Mouse (Mus musculus): ENCODE measurements around the gene Sec31a.
A peak's percentile ranks its signal among the peaks of the same experiment; 100 is the strongest.

Sec31a gene

GRCm38 (mm10) chr5:100352986-100353848, 62.8 kb downstream of the Sec31a start:
- no peak for DNase-seq (ENCODE audit: extremely low spot score, low read depth, low spot score)

DNA sequence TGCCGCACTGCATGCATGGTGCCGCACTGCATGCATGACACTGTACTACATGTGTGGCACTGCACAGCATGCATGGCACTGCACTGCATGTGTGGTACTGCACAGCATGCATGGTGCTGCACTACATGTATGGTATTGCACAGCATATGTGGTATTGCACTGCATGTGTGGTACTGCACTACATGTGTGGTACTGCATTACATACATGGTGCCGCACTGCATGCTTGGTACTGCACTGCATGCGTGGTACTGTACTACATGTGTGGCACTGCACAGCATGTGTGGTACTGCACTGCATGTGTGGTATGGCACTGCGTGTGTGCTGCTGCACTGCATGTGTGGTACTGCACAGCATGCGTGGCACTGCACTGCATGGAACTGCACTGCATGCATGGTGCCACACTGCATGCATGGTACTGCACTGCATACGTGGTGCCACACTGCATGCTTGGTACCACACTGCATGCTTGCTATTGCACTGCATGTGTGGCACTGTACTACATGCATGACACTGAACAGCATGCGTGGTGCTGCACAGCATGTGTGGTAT, 65.1 kb downstream of the Sec31a start:
- no peak for DNase-seq (ENCODE audit: extremely low spot score, low read depth, low spot score)

- no peak for DNase-seq (ENCODE audit: extremely low spot score, low read depth, low spot score)
Measured at GRCm38 (mm10) chr5:100349287-100350215, 66.5 kb downstream of the Sec31a start.

GRCm38 (mm10) chr5:100345118-100345517, 70.9 kb downstream of the Sec31a start:
- no peak for DNase-seq (ENCODE audit: extremely low spot score, low read depth, low spot score)

GRCm38 (mm10) chr5:100343087-100343486, 72.9 kb downstream of the Sec31a start:
- DNase-seq (ENCODE audit: extremely low spot score, low read depth, low spot score) = no peak

GRCm38 (mm10) chr5:100342422-100342821, 73.6 kb downstream of the Sec31a start:
- DNase-seq (ENCODE audit: extremely low spot score, low read depth, low spot score) = no peak

- DNase-seq (ENCODE audit: extremely low spot score, low read depth, low spot score) = no peak
Measured at GRCm38 (mm10) chr5:100341042-100341441, 75.0 kb downstream of the Sec31a start.

GRCm38 (mm10) chr5:100337852-100338251, 78.2 kb downstream of the Sec31a start:
- DNase-seq (ENCODE audit: extremely low spot score, low read depth, low spot score) = no peak

DNA sequence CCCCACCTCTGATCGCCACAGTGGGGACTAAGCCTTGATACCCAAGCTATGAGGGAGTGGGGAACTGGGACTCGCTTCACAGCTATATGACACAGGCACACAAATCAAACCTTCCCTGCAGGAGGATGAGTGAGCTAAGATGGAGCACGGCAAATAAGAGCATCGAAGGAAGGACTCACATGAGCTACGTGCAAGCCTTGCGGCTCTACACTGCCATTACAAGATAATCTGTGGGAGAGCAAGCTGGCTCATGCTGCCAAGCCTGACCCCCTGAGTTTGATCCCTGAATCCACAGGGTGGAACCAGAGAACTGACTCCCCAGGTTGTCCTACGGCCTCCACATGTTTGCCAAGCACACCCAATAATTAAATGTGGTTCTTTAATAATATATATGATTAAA, 79.2 kb downstream of the Sec31a start:
- no peak for DNase-seq (ENCODE audit: extremely low spot score, low read depth, low spot score)

DNA sequence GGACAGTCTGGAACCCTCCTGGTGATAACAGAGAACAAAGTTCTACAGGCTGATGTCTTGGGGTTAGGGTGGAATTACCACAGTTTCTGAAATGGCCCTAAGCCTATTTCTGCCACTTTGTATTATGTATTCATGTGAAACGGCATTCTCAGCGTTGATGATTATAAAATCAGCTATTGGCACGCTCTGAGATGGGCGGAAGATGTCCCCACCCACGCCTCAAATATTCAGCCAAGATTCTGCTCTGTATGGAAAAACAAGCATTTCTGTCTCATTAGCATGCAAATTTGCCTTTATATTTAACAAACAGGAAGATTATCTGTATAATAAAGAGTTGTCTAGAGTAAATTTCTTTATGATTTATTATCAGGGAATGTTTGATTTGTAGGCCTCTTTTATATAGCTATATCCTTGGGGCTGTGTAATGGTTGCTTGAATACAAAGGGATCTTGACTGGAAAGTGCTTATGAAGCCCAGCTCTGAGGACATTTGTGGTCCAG, 80.4 kb downstream of the Sec31a start:
- DNase-seq (ENCODE audit: extremely low spot score, low read depth, low spot score) = no peak

DNA sequence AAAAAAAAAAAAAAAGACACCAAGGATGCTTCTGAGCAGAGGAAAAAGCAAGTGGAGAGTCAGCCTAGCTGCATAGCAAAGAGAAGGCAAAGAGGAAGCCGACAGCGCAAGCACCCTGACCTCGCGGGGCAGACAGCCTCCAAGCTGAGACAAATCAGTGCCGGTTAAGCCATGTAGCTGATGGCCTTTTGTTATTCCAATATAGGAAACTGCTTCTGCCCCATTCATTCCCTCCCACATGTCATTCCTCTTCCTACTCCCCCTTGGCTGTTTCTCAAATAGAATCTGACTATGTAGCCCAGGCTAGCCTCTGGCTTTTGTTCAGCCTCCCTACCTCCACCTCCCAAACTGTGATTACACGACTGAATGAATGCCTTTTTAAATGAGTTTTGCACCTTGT, 81.3 kb downstream of the Sec31a start:
- DNase-seq (ENCODE audit: extremely low spot score, low read depth, low spot score) = no peak

DNA sequence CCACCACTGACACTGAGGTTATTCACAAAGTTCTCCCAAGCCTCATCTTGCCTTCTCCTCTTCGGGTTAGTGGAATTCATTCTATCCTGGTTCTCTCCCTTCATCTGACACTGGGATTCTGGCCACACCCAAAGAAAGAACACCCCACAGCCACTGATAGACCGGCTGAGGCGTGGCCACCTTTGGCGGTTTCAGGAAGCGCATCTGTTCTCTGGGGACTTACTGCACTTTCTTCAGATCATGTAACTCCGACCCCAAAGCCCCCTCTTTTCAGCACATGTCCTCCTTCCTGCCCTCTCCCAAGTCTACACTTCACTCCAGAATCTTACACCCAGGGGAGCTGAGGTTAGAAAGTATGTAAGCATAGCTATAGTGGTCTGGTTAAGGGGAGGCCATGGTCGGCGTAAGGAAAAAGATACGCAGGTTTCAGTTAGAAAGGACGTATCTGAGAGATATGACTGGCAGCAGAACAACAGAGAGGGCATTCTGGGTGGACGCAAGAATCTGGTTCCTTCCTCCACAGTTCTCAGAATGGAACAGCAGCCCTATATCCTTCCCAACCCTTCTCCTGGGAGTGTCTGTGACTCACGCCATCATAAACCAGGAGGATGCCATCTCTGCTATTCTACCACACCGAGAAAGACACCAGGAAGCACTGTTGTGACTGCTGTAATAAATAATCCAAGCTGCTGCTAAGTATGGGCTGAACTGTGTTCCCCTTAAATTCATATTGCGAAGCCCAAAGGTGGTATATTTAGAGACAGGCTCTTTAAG, 82.2 kb downstream of the Sec31a start:
- DNase-seq (ENCODE audit: extremely low spot score, low read depth, low spot score) = no peak

DNA sequence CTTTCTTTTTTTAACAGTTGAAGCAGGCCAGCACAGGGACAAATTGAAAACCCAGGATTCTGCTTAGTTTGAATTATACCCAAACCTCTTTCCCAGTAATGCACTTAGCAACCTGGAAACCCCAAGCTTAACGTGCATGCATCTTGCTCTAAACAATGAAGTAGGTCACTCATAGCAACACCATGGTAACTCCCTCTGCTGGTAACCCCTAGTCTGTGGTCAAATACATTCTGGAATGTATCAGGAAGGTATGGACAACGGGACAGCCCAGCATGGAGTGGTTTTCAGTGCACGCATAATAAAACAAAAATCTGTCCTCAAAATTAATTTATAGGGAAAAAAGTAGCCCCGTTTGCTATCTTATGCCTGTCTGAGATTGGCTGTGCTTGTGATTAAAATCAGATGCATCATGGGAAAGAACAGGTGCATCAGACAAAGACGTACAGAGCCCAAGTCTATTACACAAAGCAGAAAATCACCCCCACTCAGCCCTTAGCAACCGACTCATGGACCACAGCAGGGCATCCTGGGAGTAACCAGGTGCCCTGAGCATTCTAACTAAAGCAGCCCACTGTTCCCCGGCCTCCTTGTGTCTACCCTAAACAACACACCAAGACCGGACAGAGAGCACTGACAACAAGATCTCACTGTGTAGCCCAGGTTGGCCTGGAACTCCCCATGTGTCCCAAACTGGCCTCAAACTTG, 83.6 kb downstream of the Sec31a start:
- no peak for DNase-seq (ENCODE audit: extremely low spot score, low read depth, low spot score)

- DNase-seq (ENCODE audit: extremely low spot score, low read depth, low spot score) = no peak
Measured at GRCm38 (mm10) chr5:100331636-100332035, 84.4 kb downstream of the Sec31a start.

GRCm38 (mm10) chr5:100322081-100322480, 94.0 kb downstream of the Sec31a start:
- peak; percentile 79 for DNase-seq (ENCODE audit: extremely low spot score, low read depth, low spot score)

- DNase-seq (ENCODE audit: extremely low spot score, low read depth, low spot score) = no peak
Measured at GRCm38 (mm10) chr5:100317842-100318241, 98.2 kb downstream of the Sec31a start.

GRCm38 (mm10) chr5:100317010-100317409, 99.0 kb downstream of the Sec31a start:
- DNase-seq (ENCODE audit: extremely low spot score, low read depth, low spot score) = no peak

- no peak for DNase-seq (ENCODE audit: extremely low spot score, low read depth, low spot score)
Measured at GRCm38 (mm10) chr5:100315646-100316045, 100.4 kb downstream of the Sec31a start.

DNA sequence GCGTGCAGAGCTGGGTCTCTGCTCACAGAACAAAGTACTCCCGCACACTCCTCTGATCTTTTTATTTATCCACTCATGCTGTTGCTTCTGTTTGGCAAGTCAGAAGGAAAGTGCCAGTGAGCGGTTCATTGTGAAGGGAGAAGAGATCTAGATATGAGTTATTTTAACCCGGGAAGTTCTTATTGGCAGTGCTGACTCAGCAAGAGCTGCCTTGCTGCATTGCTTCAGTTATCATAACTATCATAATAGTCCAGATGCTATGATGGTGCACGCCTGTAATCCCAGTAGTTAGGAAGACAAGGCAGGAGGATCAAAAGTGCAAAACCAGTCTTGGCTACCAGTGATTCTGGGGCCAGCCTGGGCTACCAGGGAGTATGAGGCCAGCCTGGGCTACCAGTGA, 103.6 kb downstream of the Sec31a start:
- no peak for DNase-seq (ENCODE audit: extremely low spot score, low read depth, low spot score)

Measured in hindlimb bud, embryonic 11.5 days (tissue).